In the genomic region with DNA sequence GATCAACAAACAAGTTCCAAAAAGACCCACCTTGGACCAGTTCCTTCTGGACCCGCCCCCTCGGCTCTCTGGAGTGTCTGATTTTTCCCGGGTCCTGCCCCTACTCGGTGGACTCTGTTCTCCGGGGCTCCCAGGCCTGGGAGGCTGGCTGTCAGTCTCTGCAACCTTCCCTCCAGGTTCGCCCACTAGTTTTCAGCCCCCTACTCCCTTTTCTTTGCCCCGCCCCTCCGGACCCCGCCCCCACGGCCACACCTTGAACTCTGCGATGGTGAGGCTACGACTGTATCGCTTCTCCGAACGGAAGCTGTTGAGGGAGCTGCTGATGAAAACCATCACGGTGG, we compare ENCODE assay signal across 10 mouse cellular contexts. TPM values are rescaled to one million over a fixed set of nuclear protein-coding genes. Genes with fewer than 3 reads are reported as not detected.
DNase-seq lines count a peak whose midpoint lies in the region; ATAC-seq and TF ChIP-seq lines count a peak whose summit lies in the region.
"Had no signal": no experiment of that assay in that cellular context is flagged by ENCODE, and none has a peak within 500 bp of the region (broad histone marks: within the 10 kb centered on the region; RNA-seq: fewer than 3 reads in every experiment).

No protein-coding gene starts in this region.

- WGBS in embryonic facial prominence, embryonic 10.5 days: under 1% methylated on average over 16 of the region's 16 CpGs
- WGBS in intestine, embryonic 14.5 days: 0% methylated on average over 16 of the region's 16 CpGs
- under 1% methylated on average over 16 of the region's 16 CpGs for WGBS in neural tube, embryonic 12.5 days

- H3K9me3 ChIP-seq in embryonic facial prominence, embryonic 10.5 days: no peaks in the 10 kb centered on the region
- no peaks in the 10 kb centered on the region for H3K9me3 ChIP-seq in intestine, embryonic 14.5 days (ENCODE audit: control insufficient read depth, low read length)
- H3K9me3 ChIP-seq in neural tube, embryonic 12.5 days: no peaks in the 10 kb centered on the region

- H3K4me1 ChIP-seq in embryonic facial prominence, embryonic 10.5 days: peaks cover 23% of the 10 kb centered on the region
- H3K4me1 ChIP-seq in intestine, embryonic 14.5 days (replicated peaks; ENCODE audit: control insufficient read depth, insufficient read depth, low read length): peaks cover 6% of the 10 kb centered on the region
- H3K4me1 ChIP-seq in neural tube, embryonic 12.5 days: peaks cover 20% of the 10 kb centered on the region

- peak overlapping the region; percentile 82 for H3K4me2 ChIP-seq in intestine, embryonic 14.5 days (ENCODE audit: low read length)
- peak overlapping the region; percentile 64 for H3K4me2 ChIP-seq in neural tube, embryonic 12.5 days (replicated peaks)

- no peak for TF ChIP-seq CTCF in layer of hippocampus, adult 2 months (conservative IDR thresholded peaks at IDR 0.05)

- peak overlapping the region; percentile 42 for H3K9ac ChIP-seq in intestine, embryonic 14.5 days (ENCODE audit: low read length)
- peak overlapping the region; percentile 72 for H3K9ac ChIP-seq in neural tube, embryonic 12.5 days

- DNase-seq in layer of hippocampus, adult 2 months (ENCODE audit: low spot score in 2 of 2): no peak
- no peak for DNase-seq in layer of hippocampus, postnatal 10 days (ENCODE audit: low spot score in 2 of 2)
- DNase-seq in embryonic facial prominence, embryonic 10.5 days (ENCODE audit: low spot score): no peak
- no peak for DNase-seq in intestine, embryonic 14.5 days (ENCODE audit: low spot score)
- no peak for DNase-seq in right cerebral cortex, postnatal 10 days (ENCODE audit: low spot score in 2 of 2)
- no peak for DNase-seq in adrenal gland, adult (ENCODE audit: inconsistent age in 2 of 2, low spot score in 1 of 2)
- DNase-seq in retina, postnatal 1 day: no peak

- H3K27ac ChIP-seq in layer of hippocampus, adult 2 months: peak overlapping the region; percentile 98
- H3K27ac ChIP-seq in embryonic facial prominence, embryonic 10.5 days (replicated peaks): peak overlapping the region; percentile 92
- peak overlapping the region; percentile 96; the same call in 1 of the 2 replicates for H3K27ac ChIP-seq in intestine, embryonic 14.5 days (ENCODE audit: low read depth)
- no peak overlapping the region for H3K27ac ChIP-seq in neural tube, embryonic 12.5 days

- no peaks in the 10 kb centered on the region for H3K27me3 ChIP-seq in embryonic facial prominence, embryonic 10.5 days (replicated peaks; ENCODE audit: low read depth, poor library complexity, severe bottlenecking)
- no peaks in the 10 kb centered on the region for H3K27me3 ChIP-seq in intestine, embryonic 14.5 days (replicated peaks; ENCODE audit: control insufficient read depth, insufficient read depth, low read length)
- no peaks in the 10 kb centered on the region for H3K27me3 ChIP-seq in neural tube, embryonic 12.5 days (replicated peaks)

- peaks cover 60% of the 10 kb centered on the region for H3K36me3 ChIP-seq in embryonic facial prominence, embryonic 10.5 days (replicated peaks)
- H3K36me3 ChIP-seq in intestine, embryonic 14.5 days (ENCODE audit: control insufficient read depth, insufficient read depth, low read length): peaks cover 37% of the 10 kb centered on the region
- peaks cover 43% of the 10 kb centered on the region for H3K36me3 ChIP-seq in neural tube, embryonic 12.5 days

- ATAC-seq in intestine, embryonic 14.5 days (replicated peaks; ENCODE audit: low FRiP score, low TSS enrichment, low read depth): peak; percentile 49
- peak; percentile 54 for ATAC-seq in neural tube, embryonic 12.5 days (ENCODE audit: low FRiP score, low read depth)

- H3K4me3 ChIP-seq in layer of hippocampus, adult 2 months: peak overlapping the region; percentile 91
- peak overlapping the region; percentile 68 for H3K4me3 ChIP-seq in embryonic facial prominence, embryonic 10.5 days
- H3K4me3 ChIP-seq in intestine, embryonic 14.5 days (ENCODE audit: low read depth, low read length): peak overlapping the region; percentile 77
- H3K4me3 ChIP-seq in neural tube, embryonic 12.5 days: peak overlapping the region; percentile 59

RNA-seq across cellular contexts. Expression of gene Polr2i, which starts 0.5 kb away (rescaled TPM):
- total RNA-seq in layer of hippocampus, adult 2 months (2021): 10 to 100 TPM; 59.6 to 59.8 TPM
- total RNA-seq in layer of hippocampus, postnatal 10 days (2021): 10 to 100 TPM; 57.5 to 71.1 TPM
- 174 and 177 TPM in 2 replicates for polyA plus RNA-seq in embryonic facial prominence, embryonic 10.5 days (2016; fragmentation: Nextera tagmentation; extraction: Ambion mirVana)
- polyA plus RNA-seq in intestine, embryonic 14.5 days (2014; fragmentation: Nextera tagmentation; extraction: Ambion mirVana): 159 and 161 TPM in 2 replicates
- polyA plus RNA-seq in neural tube, embryonic 12.5 days (2016; fragmentation: Nextera tagmentation; extraction: Ambion mirVana): 156 and 166 TPM in 2 replicates

RNA-seq across cellular contexts. Expression of gene Tbcb, which starts 0.8 kb away (rescaled TPM):
- 100 to 1,000 TPM; 113 to 116 TPM for total RNA-seq in layer of hippocampus, adult 2 months (2021)
- 100 to 1,000 TPM; 157 to 171 TPM for total RNA-seq in layer of hippocampus, postnatal 10 days (2021)
- polyA plus RNA-seq in embryonic facial prominence, embryonic 10.5 days (2016; fragmentation: Nextera tagmentation; extraction: Ambion mirVana): 270 and 275 TPM in 2 replicates
- 147 and 157 TPM in 2 replicates for polyA plus RNA-seq in intestine, embryonic 14.5 days (2014; fragmentation: Nextera tagmentation; extraction: Ambion mirVana)
- 292 and 299 TPM in 2 replicates for polyA plus RNA-seq in neural tube, embryonic 12.5 days (2016; fragmentation: Nextera tagmentation; extraction: Ambion mirVana)

RNA-seq across cellular contexts. Expression of gene Ovol3, which starts 4.2 kb away (rescaled TPM):
- not detected for total RNA-seq in layer of hippocampus, adult 2 months (2021)
- total RNA-seq in layer of hippocampus, postnatal 10 days (2021): not detected
- not detected in 2 replicates for polyA plus RNA-seq in embryonic facial prominence, embryonic 10.5 days (2016; fragmentation: Nextera tagmentation; extraction: Ambion mirVana)
- polyA plus RNA-seq in intestine, embryonic 14.5 days (2014; fragmentation: Nextera tagmentation; extraction: Ambion mirVana): not detected in 2 replicates
- polyA plus RNA-seq in neural tube, embryonic 12.5 days (2016; fragmentation: Nextera tagmentation; extraction: Ambion mirVana): not detected in 2 replicates
- total RNA-seq: adrenal gland, postnatal 10 days; left cerebral cortex, postnatal 10 days had no signal

RNA-seq across cellular contexts. Expression of gene Capns1, which starts 32.7 kb away (rescaled TPM):
- 100 to 1,000 TPM; 213 to 224 TPM for total RNA-seq in layer of hippocampus, adult 2 months (2021)
- total RNA-seq in layer of hippocampus, postnatal 10 days (2021): 100 to 1,000 TPM; 215 to 229 TPM
- polyA plus RNA-seq in embryonic facial prominence, embryonic 10.5 days (2016; fragmentation: Nextera tagmentation; extraction: Ambion mirVana): 54.8 and 61.9 TPM in 2 replicates
- 81.9 and 85.4 TPM in 2 replicates for polyA plus RNA-seq in intestine, embryonic 14.5 days (2014; fragmentation: Nextera tagmentation; extraction: Ambion mirVana)
- 73.3 and 78.3 TPM in 2 replicates for polyA plus RNA-seq in neural tube, embryonic 12.5 days (2016; fragmentation: Nextera tagmentation; extraction: Ambion mirVana)

RNA-seq across cellular contexts. Expression of gene Cox7a1, which starts 47.4 kb away (rescaled TPM):
- total RNA-seq in layer of hippocampus, adult 2 months (2021): 1 to 10 TPM; 3.5 to 5.9 TPM
- total RNA-seq in layer of hippocampus, postnatal 10 days (2021): 1 to 10 TPM; 5.3 to 5.6 TPM
- polyA plus RNA-seq in embryonic facial prominence, embryonic 10.5 days (2016; fragmentation: Nextera tagmentation; extraction: Ambion mirVana): 2.5 and 4.2 TPM in 2 replicates
- polyA plus RNA-seq in intestine, embryonic 14.5 days (2014; fragmentation: Nextera tagmentation; extraction: Ambion mirVana): 5.8 and 11.3 TPM in 2 replicates
- polyA plus RNA-seq in neural tube, embryonic 12.5 days (2016; fragmentation: Nextera tagmentation; extraction: Ambion mirVana): 2.9 and 5.8 TPM in 2 replicates
